Mouse (Mus musculus) hindbrain, embryonic 14.5 days (tissue): ENCODE results near the gene Tubb5. TPM values are rescaled to one million over a fixed set of nuclear protein-coding genes. Genes with fewer than 3 reads are reported as not detected.
"Not testable (repeated sequence)": the region's sequence is repeated elsewhere in the genome, so short reads cannot be mapped to it uniquely, and the experiment has no call there.

Source experiments
- ATAC-seq: fragments of 200-750 bp; cut with Nextera tagmentation; 2 replicates; pipeline ENCODE4 v1.8.0; 2017; ENCODE audit warnings: moderate number of reproducible peaks, mild to moderate bottlenecking, moderate TSS enrichment, moderate library complexity; ENCODE audit not compliant: low FRiP score
- DNase-seq: peaks from one replicate; pipeline ENCODE4 v3.0.0-alpha.2; 2015; ENCODE audit warnings: low spot score
- H3K27ac ChIP-seq: fragments of 300-500 bp; sonication (generic); 2 replicates; pipeline ENCODE4 v1.5.1; 2014; ENCODE audit warnings: mild to moderate bottlenecking, moderate library complexity
- H3K27me3 ChIP-seq: fragments of 300-500 bp; sonication (generic); 2 replicates; pipeline ENCODE4 v1.6.1; 2014; ENCODE audit warnings: mild to moderate bottlenecking, low read length, mixed read lengths; ENCODE audit not compliant: control insufficient read depth, insufficient read depth
- H3K36me3 ChIP-seq: fragments of 300-500 bp; sonication (generic); replicated peaks from 2 replicates; pipeline ENCODE4 v1.6.1; 2014; ENCODE audit not compliant: control insufficient read depth, insufficient read depth
- H3K4me1 ChIP-seq: fragments of 300-500 bp; sonication (generic); replicated peaks from 2 replicates; pipeline ENCODE4 v1.6.1; 2014; ENCODE audit warnings: antibody characterized with exemption, low read length, mixed read lengths; ENCODE audit not compliant: control insufficient read depth, insufficient read depth
- H3K4me2 ChIP-seq: fragments of 300-500 bp; sonication (generic); replicated peaks from 2 replicates; pipeline ENCODE4 v1.6.1; 2014; ENCODE audit warnings: mild to moderate bottlenecking, moderate library complexity
- H3K4me3 ChIP-seq: fragments of 300-500 bp; sonication (generic); replicated peaks from 2 replicates; pipeline ENCODE4 v1.5.1; 2014; ENCODE audit warnings: mild to moderate bottlenecking, low read length
- H3K9ac ChIP-seq: fragments of 300-500 bp; sonication (generic); 2 replicates; pipeline ENCODE4 v1.6.1; 2014
- H3K9me3 ChIP-seq: fragments of 300-500 bp; sonication (generic); 2 replicates; pipeline ENCODE4 v1.6.1; 2016; ENCODE audit warnings: low read length; ENCODE audit not compliant: control insufficient read depth
- WGBS: fragments of 180-500 bp; shearing (Covaris S2); extraction: QIAGEN DNeasy Blood & Tissue Kit; methylation state at CpG from one replicate; pipeline ENCODE4 v1.1.7; 2014; 5-methylcytosine and 5-hydroxymethylcytosine counted together
- polyA plus RNA-seq: library from polyadenylated mRNA; unstranded; fragments of >200 nt; fragmentation: Nextera tagmentation; extraction: Ambion mirVana; gene quantifications from 2 replicates; pipeline ENCODE4 v1.2.1, GENCODE M21; 2014

The Tubb5 gene
- polyA plus RNA-seq, 1 experiment from 2014 or later = 1,664 TPM

GRCm38 (mm10) chr17:35841076-35841950 lies 3.2 kb upstream of the Tubb5 start, which contains the start of gene Mdc1:
Gene Mdc1 (plus strand): TSS chr17:35841515.
- ATAC-seq = peak; percentile 93
- WGBS = under 1% methylated on average over 59 of the region's 59 CpGs
- H3K27ac ChIP-seq = peak within 1 kb of the TSS; percentile 38
- no peaks in the 10 kb centered on the region for H3K9me3 ChIP-seq
- H3K4me1 ChIP-seq = peaks cover 18% of the 10 kb centered on the region
- peak within 1 kb of the TSS; percentile 45 for H3K4me3 ChIP-seq
- peak within 1 kb of the TSS; percentile 66 for H3K4me2 ChIP-seq
- H3K36me3 ChIP-seq = peaks cover 22% of the 10 kb centered on the region
- DNase-seq = peak; percentile 99
- H3K27me3 ChIP-seq = no peaks in the 10 kb centered on the region
- peak within 1 kb of the TSS; percentile 52 for H3K9ac ChIP-seq

GRCm38 (mm10) chr17:35840561-35840960 lies 2.5 kb upstream of the Tubb5 start:
- ATAC-seq (no peak), DNase-seq (no peak)
- Histone ChIP-seq H3K4me3 (peak overlapping the region; percentile 24), H3K9me3 (no peaks in the 10 kb centered on the region), H3K9ac (0 out of 2 replicates have a peak overlapping the region, but pooled peaks have one; percentile 29), H3K4me1 (peaks cover 24% of the 10 kb centered on the region), H3K36me3 (peaks cover 22% of the 10 kb centered on the region), H3K27ac (peak overlapping the region; percentile 2), H3K4me2 (peak overlapping the region; percentile 35), H3K27me3 (no peaks in the 10 kb centered on the region)
- 64% methylated on average over 12 of the region's 14 CpGs for WGBS

- peak overlapping the region; percentile 71 for H3K9ac ChIP-seq
- not testable (repeated sequence) for H3K27me3 ChIP-seq, H3K9me3 ChIP-seq, DNase-seq, ATAC-seq
- 57% methylated on average over 3 of the region's 3 CpGs for WGBS
- H3K36me3 ChIP-seq = peaks cover 27% of the 10 kb centered on the region
- peak overlapping the region; percentile 83 for H3K4me2 ChIP-seq
- H3K4me3 ChIP-seq = peak overlapping the region; percentile 84
- H3K4me1 ChIP-seq = peaks cover 40% of the 10 kb centered on the region
- peak overlapping the region; percentile 99 for H3K27ac ChIP-seq
These were observed 896 bp upstream of the Tubb5 start for GRCm38 (mm10) chr17:35839002-35839401.

- peaks cover 44% of the 10 kb centered on the region for H3K4me1 ChIP-seq
- ATAC-seq (no peak), DNase-seq (peak; percentile 62)
These were observed 464 bp upstream of the Tubb5 start for GRCm38 (mm10) chr17:35838570-35838969.

GRCm38 (mm10) chr17:35837487-35837886 lies 619 bp downstream of the Tubb5 start:
- Histone ChIP-seq H3K9ac (peak overlapping the region; percentile 99), H3K27me3 (no peaks in the 10 kb centered on the region), H3K27ac (peak overlapping the region; percentile 99), H3K4me3 (peak overlapping the region; percentile 84), H3K36me3 (peaks cover 42% of the 10 kb centered on the region), H3K4me1 (peaks cover 50% of the 10 kb centered on the region), H3K4me2 (peak overlapping the region; percentile 83), H3K9me3 (no peaks in the 10 kb centered on the region)
- ATAC-seq (no peak), DNase-seq (no peak)
- WGBS = 0% methylated on average over 18 of the region's 18 CpGs

More at GRCm38 (mm10) chr17:35838570-35838969, 464 bp upstream of the Tubb5 start:
- Histone ChIP-seq H3K4me3 (peak overlapping the region; percentile 84), H3K36me3 (peaks cover 31% of the 10 kb centered on the region), H3K27me3 (no peaks in the 10 kb centered on the region), H3K9me3 (no peaks in the 10 kb centered on the region), H3K4me2 (peak overlapping the region; percentile 83), H3K27ac (peak overlapping the region; percentile 99), H3K9ac (peak overlapping the region; percentile 71)
- 6% methylated on average over 5 of the region's 5 CpGs for WGBS

GRCm38 (mm10) chr17:35836991-35837422 lies 1.1 kb downstream of the Tubb5 start:
- Histone ChIP-seq H3K27me3 (no peaks in the 10 kb centered on the region), H3K27ac (peak overlapping the region; percentile 99), H3K9me3 (no peaks in the 10 kb centered on the region), H3K4me2 (peak overlapping the region; percentile 83), H3K4me1 (peaks cover 46% of the 10 kb centered on the region), H3K36me3 (peaks cover 46% of the 10 kb centered on the region), H3K4me3 (peak overlapping the region; percentile 84), H3K9ac (peak overlapping the region; percentile 99)
- peak; percentile 35 for ATAC-seq
- under 1% methylated on average over 25 of the region's 25 CpGs for WGBS
- peak; percentile 89 for DNase-seq

GRCm38 (mm10) chr17:35836178-35836965 lies 1.7 kb downstream of the Tubb5 start:
- 8% methylated on average over 24 of the region's 24 CpGs for WGBS
- H3K27ac ChIP-seq = peak overlapping the region; percentile 99
- ATAC-seq (no peak), DNase-seq (peak; percentile 94)
- H3K4me3 ChIP-seq = peak overlapping the region; percentile 84
- H3K27me3 ChIP-seq = no peaks in the 10 kb centered on the region
- peaks cover 42% of the 10 kb centered on the region for H3K4me1 ChIP-seq
- no peaks in the 10 kb centered on the region for H3K9me3 ChIP-seq
- H3K36me3 ChIP-seq = peaks cover 53% of the 10 kb centered on the region
- peak overlapping the region; percentile 83 for H3K4me2 ChIP-seq
- H3K9ac ChIP-seq = peak overlapping the region; percentile 99

GRCm38 (mm10) chr17:35835424-35836140 lies 2.5 kb downstream of the Tubb5 start:
- peak overlapping the region; percentile 84 for H3K4me3 ChIP-seq
- peak overlapping the region; percentile 83 for H3K4me2 ChIP-seq
- no peaks in the 10 kb centered on the region for H3K27me3 ChIP-seq
- H3K36me3 ChIP-seq = peaks cover 61% of the 10 kb centered on the region
- 74% methylated on average over 26 of the region's 26 CpGs for WGBS
- ATAC-seq = no peak
- H3K9ac ChIP-seq = peak overlapping the region; percentile 99
- DNase-seq = no peak
- H3K9me3 ChIP-seq = no peaks in the 10 kb centered on the region
- no peak overlapping the region for H3K27ac ChIP-seq
- H3K4me1 ChIP-seq = peaks cover 42% of the 10 kb centered on the region
